Mouse (Mus musculus) limb, embryonic 13.5 days (tissue): ENCODE measurements around the gene Wrap73. TPM values are rescaled to one million over a fixed set of nuclear protein-coding genes. Genes with fewer than 3 reads are reported as not detected.

ENCODE experiments used
- ATAC-seq: fragments of 200-750 bp; cut with Nextera tagmentation; 2 replicates; pipeline ENCODE4 v1.8.0; 2017; ENCODE audit warnings: low read depth, moderate number of reproducible peaks, moderate TSS enrichment; ENCODE audit not compliant: low FRiP score
- H3K27ac ChIP-seq: fragments of 300-500 bp; sonication (generic); 2 replicates; pipeline ENCODE4 v1.5.1; 2015; ENCODE audit warnings: inconsistent platforms, mild to moderate bottlenecking, moderate library complexity
- H3K27me3 ChIP-seq: fragments of 300-500 bp; sonication (generic); 2 replicates; pipeline ENCODE4 v1.6.1; 2015; ENCODE audit warnings: mild to moderate bottlenecking, inconsistent platforms
- H3K36me3 ChIP-seq: fragments of 300-500 bp; sonication (generic); 2 replicates; pipeline ENCODE4 v1.6.1; 2015; ENCODE audit warnings: inconsistent platforms, mild to moderate bottlenecking, moderate library complexity
- H3K4me1 ChIP-seq: fragments of 300-500 bp; sonication (generic); 2 replicates; pipeline ENCODE4 v1.6.1; 2015; ENCODE audit warnings: inconsistent platforms
- H3K4me2 ChIP-seq: fragments of 300-500 bp; sonication (generic); replicated peaks from 2 replicates; pipeline ENCODE4 v1.6.1; 2015; ENCODE audit warnings: inconsistent platforms, mild to moderate bottlenecking, moderate library complexity
- H3K4me3 ChIP-seq: fragments of 300-500 bp; sonication (generic); 2 replicates; pipeline ENCODE4 v1.5.1; 2015; ENCODE audit warnings: moderate library complexity, mild to moderate bottlenecking, inconsistent platforms
- H3K9ac ChIP-seq: fragments of 300-500 bp; sonication (generic); 2 replicates; pipeline ENCODE4 v1.6.1; 2015; ENCODE audit warnings: mild to moderate bottlenecking, inconsistent platforms
- H3K9me3 ChIP-seq: fragments of 300-500 bp; sonication (generic); 2 replicates; pipeline ENCODE4 v1.6.1; 2016; ENCODE audit warnings: inconsistent platforms
- WGBS: fragments of 180-500 bp; shearing (Covaris S2); methylation state at CpG from one replicate; pipeline ENCODE4 v1.1.7; 2015; 5-methylcytosine and 5-hydroxymethylcytosine counted together
- polyA plus RNA-seq: library from polyadenylated mRNA; unstranded; fragments of >200 nt; fragmentation: Nextera tagmentation; extraction: Ambion mirVana; gene quantifications from 2 replicates; pipeline ENCODE4 v1.2.1, GENCODE M21; 2015

Wrap73 gene
- polyA plus RNA-seq, 1 experiment from 2014 or later: 48.4 TPM

DNA sequence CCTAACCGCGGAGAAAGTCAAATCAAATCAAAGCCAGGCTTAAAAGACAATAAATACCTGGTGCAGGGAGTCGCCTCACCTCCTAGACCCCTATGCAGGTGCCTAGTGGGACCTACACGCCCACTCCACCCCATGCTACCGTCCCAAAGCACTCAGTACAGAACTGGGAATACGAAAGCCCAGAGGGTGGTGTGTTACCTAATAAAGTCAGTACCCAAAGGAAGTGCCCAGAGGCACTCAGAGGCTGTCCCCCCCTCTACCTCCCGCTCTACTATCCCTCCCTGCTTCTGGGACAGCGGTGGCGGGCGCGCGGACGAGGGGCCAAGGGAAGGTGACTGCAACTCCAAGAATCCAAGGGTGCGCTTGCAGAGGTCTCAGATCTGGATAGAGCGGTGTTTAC lies 27.8 kb downstream of the Wrap73 start:
- H3K27me3 ChIP-seq: peaks cover 21% of the 10 kb centered on the region
- ATAC-seq: peak; percentile 16
- WGBS: 2% methylated on average over 15 of the region's 15 CpGs
- no peaks in the 10 kb centered on the region for H3K36me3 ChIP-seq
- H3K9ac ChIP-seq: peak overlapping the region; percentile 39
- H3K4me1 ChIP-seq: peaks cover 51% of the 10 kb centered on the region
- no peak overlapping the region for H3K27ac ChIP-seq
- H3K4me3 ChIP-seq: peak overlapping the region; percentile 70
- peak overlapping the region; percentile 97 for H3K4me2 ChIP-seq
- no peaks in the 10 kb centered on the region for H3K9me3 ChIP-seq

DNA sequence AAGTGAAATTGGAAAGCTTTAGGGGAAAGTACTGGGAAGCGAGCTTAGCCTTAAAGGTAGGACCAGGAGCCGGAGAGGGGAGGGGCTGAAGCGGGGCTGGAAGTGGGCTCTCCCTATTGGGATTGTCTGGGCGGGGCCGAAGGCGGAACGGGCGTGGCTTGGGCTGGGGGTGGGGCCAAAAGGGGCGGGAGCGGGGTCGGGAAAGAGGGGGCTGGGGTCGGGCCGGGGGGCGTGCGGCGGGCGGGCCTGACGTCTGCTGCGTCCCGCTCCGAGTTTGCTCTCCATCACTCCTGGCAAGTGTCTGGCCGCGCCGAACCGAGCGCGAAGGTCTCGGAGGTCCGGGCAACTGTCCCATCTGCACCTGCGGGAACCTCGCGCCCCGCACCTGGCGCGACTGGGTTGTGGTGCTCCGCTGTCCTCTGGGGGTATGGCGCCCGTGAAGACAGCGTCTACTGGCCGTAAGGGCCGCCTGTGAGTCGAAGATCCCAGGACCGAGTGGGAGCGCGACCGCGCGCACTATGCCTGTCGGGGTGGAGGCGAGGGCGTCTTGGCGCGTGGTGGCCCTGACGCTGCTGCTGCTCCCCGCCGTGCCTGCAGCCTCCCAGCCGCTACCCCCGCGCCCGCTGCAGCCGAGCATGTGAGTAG lies 28.5 kb downstream of the Wrap73 start, which contains the start of gene Megf6:
Gene Megf6 (plus strand): TSS at position 225 of the 645 bp plus-strand sequence.
- under 1% methylated on average over 52 of the region's 61 CpGs for WGBS
- peak; percentile 82 for ATAC-seq
- Histone ChIP-seq H3K4me3 (peak within 1 kb of the TSS; percentile 70), H3K27ac (peak within 1 kb of the TSS; percentile 77), H3K4me1 (peaks cover 57% of the 10 kb centered on the region), H3K36me3 (no peaks in the 10 kb centered on the region), H3K9me3 (no peaks in the 10 kb centered on the region), H3K27me3 (peaks cover 21% of the 10 kb centered on the region), H3K4me2 (peak within 1 kb of the TSS; percentile 97), H3K9ac (peak within 1 kb of the TSS; percentile 74)

DNA sequence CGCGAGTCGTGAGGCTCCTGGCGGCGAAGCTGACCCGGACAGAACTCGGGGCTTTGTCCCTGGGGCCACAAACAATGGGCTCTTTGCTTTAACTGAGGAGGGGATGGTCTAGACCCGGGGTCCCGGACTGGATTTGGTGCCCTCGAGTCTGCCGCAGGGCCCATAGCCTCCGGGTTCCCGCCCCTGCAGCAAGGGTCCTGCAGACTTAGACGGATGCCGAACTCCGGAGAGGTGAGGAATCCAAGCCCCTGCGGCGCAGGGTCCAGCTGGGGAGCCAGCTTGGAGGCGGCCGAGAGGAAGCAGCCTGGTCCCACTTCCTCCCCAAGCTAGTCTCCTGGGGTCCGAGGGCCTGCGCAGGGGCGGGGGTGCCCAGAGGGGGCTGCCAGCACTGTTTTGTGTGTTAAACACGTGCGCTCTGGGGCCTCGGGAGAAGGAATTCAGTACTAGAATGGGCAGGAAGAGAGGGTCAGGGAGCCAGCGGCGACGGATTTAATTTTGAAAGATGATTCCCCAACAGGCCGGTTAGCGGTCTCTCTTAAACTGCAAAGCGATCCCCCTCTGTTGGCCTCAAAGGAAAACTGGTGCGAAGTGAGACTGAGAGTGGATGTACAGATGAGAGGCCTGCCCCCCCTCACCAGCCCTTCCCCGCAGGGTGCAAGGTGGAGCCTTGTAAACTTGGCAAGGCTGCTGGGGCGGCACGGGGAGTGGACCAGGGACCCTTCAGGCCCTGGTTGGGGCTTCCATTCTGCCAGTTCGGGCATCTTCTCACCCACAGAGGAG lies 29.2 kb downstream of the Wrap73 start:
- WGBS: under 1% methylated on average over 37 of the region's 37 CpGs

DNA sequence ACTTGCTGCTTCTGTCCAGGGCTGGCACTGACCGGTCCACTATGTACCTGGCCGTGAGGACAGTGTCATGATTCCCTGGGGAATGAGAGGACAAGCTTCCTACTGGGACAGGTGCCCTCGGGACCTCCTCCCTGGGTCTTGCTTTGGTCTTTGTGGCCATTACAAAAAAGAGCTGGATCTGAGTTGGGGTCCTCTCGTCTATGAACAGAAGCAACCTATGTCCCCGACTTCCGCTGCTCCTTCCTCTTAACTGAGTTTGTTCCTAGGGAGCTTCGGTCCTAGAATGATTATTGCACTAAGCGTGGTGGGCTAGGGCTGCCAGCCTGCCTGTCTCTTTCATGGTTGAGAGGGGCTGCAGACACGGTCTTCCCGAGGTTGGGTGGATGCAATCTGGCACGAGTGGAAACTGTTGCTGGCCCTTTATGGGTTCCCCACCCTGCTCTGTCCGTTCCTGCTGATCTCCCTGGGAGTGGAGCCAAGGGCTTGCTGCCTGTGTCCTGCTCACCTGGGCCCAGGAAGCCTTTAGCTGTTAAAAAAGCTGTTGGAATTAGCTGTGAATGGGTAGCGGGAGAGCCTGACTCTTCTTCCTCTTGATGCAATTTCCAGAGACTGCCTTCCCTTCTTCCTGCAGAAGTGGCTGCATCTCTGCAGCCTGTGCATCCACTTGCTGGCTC lies 29.9 kb downstream of the Wrap73 start:
- WGBS: 26% methylated on average over 13 of the region's 13 CpGs
- no peak for ATAC-seq
- Histone ChIP-seq H3K4me2 (peak overlapping the region; percentile 97), H3K36me3 (peaks cover 3% of the 10 kb centered on the region; the same call in 1 of the 2 replicates), H3K4me3 (peak overlapping the region; percentile 70), H3K4me1 (peaks cover 63% of the 10 kb centered on the region), H3K27me3 (peaks cover 21% of the 10 kb centered on the region), H3K9ac (peak overlapping the region; percentile 74), H3K9me3 (no peaks in the 10 kb centered on the region), H3K27ac (0 out of 2 replicates have a peak overlapping the region, but pooled peaks have one; percentile 15)

More for the DNA sequence above, 29.2 kb downstream of the Wrap73 start:
- Histone ChIP-seq H3K4me1 (peaks cover 63% of the 10 kb centered on the region), H3K27me3 (peaks cover 21% of the 10 kb centered on the region), H3K27ac (peak overlapping the region; percentile 77), H3K9ac (peak overlapping the region; percentile 74), H3K4me2 (peak overlapping the region; percentile 97), H3K36me3 (no peaks in the 10 kb centered on the region), H3K9me3 (no peaks in the 10 kb centered on the region), H3K4me3 (peak overlapping the region; percentile 70)
- ATAC-seq: peak; percentile 24

DNA sequence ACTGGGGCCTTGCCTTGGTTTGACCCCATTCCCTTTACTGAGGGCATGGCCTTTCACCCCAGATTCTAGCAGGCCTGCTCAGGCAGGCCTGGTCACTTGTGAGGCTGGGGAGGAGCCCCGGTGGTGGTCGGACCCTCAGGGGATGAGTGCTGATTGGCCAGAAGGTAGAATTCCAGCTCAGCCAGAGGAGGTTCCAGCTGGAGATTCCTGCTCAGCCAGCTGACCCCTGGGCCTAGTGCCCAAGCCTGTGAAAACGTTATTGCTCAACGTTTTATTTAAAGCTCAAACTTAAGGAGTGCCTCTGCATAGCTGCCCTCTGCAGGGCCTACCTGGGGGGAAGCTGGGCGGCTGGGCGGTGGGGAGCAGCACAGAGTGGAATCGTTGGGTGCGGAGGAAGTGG lies 35.1 kb downstream of the Wrap73 start:
- no peak for ATAC-seq
- Histone ChIP-seq H3K27me3 (peaks cover 3% of the 10 kb centered on the region; the same call in 1 of the 2 replicates), H3K4me2 (no peak overlapping the region), H3K4me3 (no peak overlapping the region), H3K9me3 (no peaks in the 10 kb centered on the region), H3K36me3 (peaks cover 26% of the 10 kb centered on the region), H3K27ac (no peak overlapping the region; the same call in 1 of the 2 replicates), H3K4me1 (peaks cover 43% of the 10 kb centered on the region), H3K9ac (peak overlapping the region; percentile 19; the same call in 1 of the 2 replicates)
- WGBS: 55% methylated on average over 8 of the region's 8 CpGs

DNA sequence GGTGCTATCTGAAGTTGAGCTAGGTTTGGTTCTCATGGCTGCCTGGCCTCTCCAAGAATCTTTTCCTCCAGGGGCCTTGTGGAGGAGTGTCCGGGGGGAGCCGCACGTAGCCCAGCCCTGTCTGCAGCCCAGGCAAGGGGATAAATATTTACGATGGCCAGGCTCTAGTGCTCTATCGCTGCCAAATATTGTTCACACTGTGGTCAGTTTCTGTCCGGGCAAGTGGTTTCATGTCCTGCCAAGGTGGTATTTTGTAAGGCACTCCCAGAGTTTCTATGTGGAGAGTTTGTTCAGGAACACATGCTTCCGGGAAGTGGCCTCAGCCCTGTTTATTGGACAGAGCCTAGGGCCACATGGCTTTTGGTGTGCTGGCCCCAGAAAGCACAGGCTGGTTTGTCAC lies 38.8 kb downstream of the Wrap73 start:
- no peaks in the 10 kb centered on the region for H3K27me3 ChIP-seq
- 71% methylated on average over 7 of the region's 7 CpGs for whole genome bisulfite sequencing
- no peaks in the 10 kb centered on the region for H3K9me3 ChIP-seq
- ATAC-seq: no peak
- no peak overlapping the region for H3K4me2 ChIP-seq
- peaks cover 6% of the 10 kb centered on the region; the same call in 1 of the 2 replicates for H3K4me1 ChIP-seq
- H3K9ac ChIP-seq: peak overlapping the region; percentile 4; the same call in 1 of the 2 replicates
- H3K36me3 ChIP-seq: peaks cover 47% of the 10 kb centered on the region
- no peak overlapping the region for H3K27ac ChIP-seq
- no peak overlapping the region for H3K4me3 ChIP-seq

DNA sequence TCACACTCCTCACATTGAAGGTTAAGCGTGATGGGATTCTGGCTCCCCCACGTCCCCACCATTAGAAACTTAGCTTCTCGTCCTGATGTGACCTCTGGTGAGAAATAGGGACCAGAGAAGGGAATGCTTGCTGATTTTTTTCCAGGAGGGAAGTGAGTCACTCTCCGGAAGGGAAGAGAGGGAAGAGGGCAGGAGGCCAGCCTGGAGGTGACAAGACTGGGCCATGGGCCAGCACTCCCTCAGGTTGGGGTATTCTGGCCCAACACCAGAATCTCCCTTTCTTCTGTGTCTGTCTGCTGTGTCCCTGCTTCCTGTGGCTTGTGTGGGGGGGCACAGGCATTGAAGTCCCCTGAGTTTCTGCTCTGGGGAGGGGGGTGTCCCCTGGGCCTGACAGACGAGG lies 41.4 kb downstream of the Wrap73 start:
- 73% methylated on average over 5 of the region's 5 CpGs for WGBS
- Histone ChIP-seq H3K27me3 (no peaks in the 10 kb centered on the region), H3K4me2 (no peak overlapping the region), H3K9ac (no peak overlapping the region), H3K27ac (no peak overlapping the region), H3K36me3 (peaks cover 36% of the 10 kb centered on the region), H3K9me3 (no peaks in the 10 kb centered on the region), H3K4me3 (no peak overlapping the region), H3K4me1 (0 out of 2 replicates have a peak, but pooled peaks cover 4% of the 10 kb centered on the region)
- ATAC-seq: no peak

DNA sequence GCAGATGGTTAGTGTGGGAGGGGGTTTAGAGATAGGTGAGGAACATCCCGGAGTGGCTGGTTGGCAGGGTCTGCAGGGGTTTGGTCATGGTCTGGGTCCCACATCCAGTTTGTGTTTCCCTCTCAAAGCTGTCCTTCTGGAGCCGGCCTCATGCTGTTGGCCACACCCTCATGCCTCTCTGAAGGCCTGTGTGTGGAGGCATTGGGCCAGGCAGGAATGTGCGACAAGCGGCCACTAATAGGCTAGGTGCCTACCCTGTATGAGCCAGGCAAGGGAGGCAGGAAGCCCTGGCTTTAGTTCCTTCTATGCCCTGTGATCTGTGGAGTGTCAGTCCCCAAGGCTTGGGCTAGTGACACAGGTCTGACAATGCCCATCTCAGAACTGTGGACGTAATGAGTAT lies 42.8 kb downstream of the Wrap73 start:
- H3K9ac ChIP-seq: no peak overlapping the region
- H3K27ac ChIP-seq: no peak overlapping the region
- 0 out of 2 replicates have a peak, but pooled peaks cover 4% of the 10 kb centered on the region for H3K4me1 ChIP-seq
- whole genome bisulfite sequencing: 78% methylated on average over 5 of the region's 5 CpGs
- H3K9me3 ChIP-seq: no peaks in the 10 kb centered on the region
- peaks cover 34% of the 10 kb centered on the region for H3K36me3 ChIP-seq
- H3K27me3 ChIP-seq: no peaks in the 10 kb centered on the region
- no peak overlapping the region for H3K4me3 ChIP-seq
- no peak for ATAC-seq
- no peak overlapping the region for H3K4me2 ChIP-seq

DNA sequence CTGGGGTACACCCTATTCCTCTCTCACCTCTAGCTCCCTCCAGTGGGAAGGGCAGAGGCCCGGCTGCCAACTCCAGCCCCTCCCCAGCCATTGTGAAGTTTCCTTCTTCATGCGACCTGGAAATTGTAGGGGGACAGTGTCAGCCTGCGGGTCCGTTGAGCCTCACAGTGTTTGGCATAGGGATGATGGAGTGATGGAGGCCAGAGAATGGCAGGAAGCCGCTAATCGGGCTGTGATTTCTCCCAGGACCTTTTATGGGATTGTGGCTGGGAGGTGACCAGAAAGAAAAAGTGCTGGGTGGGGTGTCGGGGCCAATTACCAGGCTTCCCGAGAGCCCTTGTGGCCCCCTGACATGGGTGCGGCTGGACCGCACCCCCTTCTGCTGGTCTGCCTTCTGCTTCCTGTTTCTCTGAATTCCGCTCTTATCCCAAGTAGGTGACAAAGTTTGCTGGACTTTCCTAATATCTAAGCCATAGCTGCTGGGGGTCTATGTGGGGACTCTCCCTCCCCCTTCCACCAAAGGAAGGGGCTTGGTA lies 43.9 kb downstream of the Wrap73 start:
- ATAC-seq: no peak
- Histone ChIP-seq H3K4me2 (no peak overlapping the region), H3K9ac (no peak overlapping the region), H3K27ac (no peak overlapping the region), H3K27me3 (no peaks in the 10 kb centered on the region), H3K9me3 (no peaks in the 10 kb centered on the region), H3K36me3 (peaks cover 42% of the 10 kb centered on the region), H3K4me3 (no peak overlapping the region), H3K4me1 (no peaks in the 10 kb centered on the region)
- WGBS: 62% methylated on average over 11 of the region's 11 CpGs

DNA sequence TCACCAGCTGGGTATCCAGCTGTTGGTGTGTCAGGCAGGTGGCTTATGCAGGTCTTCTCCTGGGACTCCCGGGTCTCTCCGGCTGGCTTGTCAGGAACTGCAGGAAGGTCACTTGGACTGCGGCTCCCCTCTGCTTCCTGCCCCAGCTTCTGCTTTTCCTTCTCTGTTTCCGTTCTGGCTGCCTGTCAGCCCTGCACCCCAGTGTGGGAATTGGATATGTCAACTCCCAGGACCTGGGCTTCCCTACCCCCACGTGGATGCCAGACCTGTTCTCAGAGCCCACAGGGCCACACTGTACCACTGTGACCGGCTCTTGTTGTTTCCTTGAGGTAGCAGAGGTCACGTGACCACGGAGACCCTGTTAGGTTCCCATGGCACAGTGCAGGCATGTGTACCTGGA lies 46.8 kb downstream of the Wrap73 start:
- no peak overlapping the region for H3K27ac ChIP-seq
- H3K9me3 ChIP-seq: peaks cover 2% of the 10 kb centered on the region
- no peak for ATAC-seq
- WGBS: 72% methylated on average over 8 of the region's 8 CpGs
- peaks cover 46% of the 10 kb centered on the region for H3K36me3 ChIP-seq
- H3K9ac ChIP-seq: no peak overlapping the region
- H3K4me2 ChIP-seq: no peak overlapping the region
- no peak overlapping the region for H3K4me3 ChIP-seq
- no peaks in the 10 kb centered on the region for H3K4me1 ChIP-seq
- H3K27me3 ChIP-seq: no peaks in the 10 kb centered on the region

DNA sequence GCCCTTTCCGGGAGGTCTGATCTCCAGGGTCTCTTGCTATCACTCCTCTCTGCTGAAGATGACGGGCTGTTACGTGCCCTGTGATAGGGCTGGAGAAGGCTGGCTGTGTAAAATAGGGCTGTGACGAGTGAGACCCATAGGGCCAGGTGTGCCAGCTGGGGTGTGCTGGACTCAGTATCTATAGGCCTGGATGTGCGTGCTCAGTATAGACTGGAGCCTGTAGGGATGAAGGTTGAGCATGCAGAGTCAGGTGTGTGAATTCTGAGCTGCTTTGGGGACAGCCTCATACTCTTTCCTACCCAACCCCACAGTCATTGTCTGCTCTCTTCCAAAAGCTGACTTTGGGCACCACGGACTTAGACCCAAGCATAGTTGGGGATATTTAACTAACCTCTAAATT lies 55.8 kb downstream of the Wrap73 start:
- no peaks in the 10 kb centered on the region for H3K27me3 ChIP-seq
- H3K9ac ChIP-seq: no peak overlapping the region
- no peak for ATAC-seq
- peaks cover 21% of the 10 kb centered on the region for H3K36me3 ChIP-seq
- peaks cover 23% of the 10 kb centered on the region for H3K4me1 ChIP-seq
- 79% methylated on average over 6 of the region's 6 CpGs for WGBS
- H3K4me3 ChIP-seq: no peak overlapping the region
- peaks cover 6% of the 10 kb centered on the region for H3K9me3 ChIP-seq
- H3K4me2 ChIP-seq: no peak overlapping the region
- peak overlapping the region; percentile 79; the same call in 1 of the 2 replicates for H3K27ac ChIP-seq
